Mouse (Mus musculus) thymus, adult 2 months (tissue): Measurements from ENCODE around the gene Sema3d.

ENCODE experiments used
- CTCF ChIP-seq: fragments of 200-500 bp; IDR thresholded peaks from 2 replicates; pipeline ENCODE4 v1.5.1; 2012; ENCODE audit warnings: mild to moderate bottlenecking, control low read depth, low read length, moderate library complexity, borderline replicate concordance; ENCODE audit not compliant: control insufficient read depth, poor library complexity, insufficient read depth; ENCODE audit errors: extremely low read depth
- POLR2A ChIP-seq: fragments of 200-500 bp; IDR thresholded peaks from 2 replicates; pipeline ENCODE4 v1.6.1; 2012; ENCODE audit warnings: mild to moderate bottlenecking, low read length, control low read depth, moderate library complexity; ENCODE audit not compliant: control insufficient read depth, poor library complexity, insufficient read depth; ENCODE audit errors: extremely low read depth

DNA sequence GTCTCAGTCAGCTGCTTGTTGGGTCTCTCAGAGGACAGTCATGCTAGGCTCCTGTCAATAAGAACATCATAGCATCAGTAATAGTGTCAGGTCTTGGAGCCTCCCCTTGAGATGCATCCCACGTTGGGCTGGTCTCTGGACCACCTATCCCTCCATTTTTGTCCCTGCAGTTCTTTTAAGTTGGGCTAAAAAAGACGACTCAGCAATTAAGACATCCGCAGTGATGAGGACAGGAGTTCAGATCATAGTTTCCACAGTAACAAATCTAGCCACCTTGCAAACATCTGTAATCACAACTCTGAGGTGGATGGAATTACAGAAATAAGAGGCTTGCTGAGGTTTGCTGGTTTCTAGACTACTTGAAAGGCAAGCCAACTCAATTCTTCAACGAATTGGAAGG, 67.9 kb downstream of the Sema3d start:
- TF ChIP-seq CTCF (no peak), POLR2A (no peak)
